Mouse (Mus musculus) intestine, embryonic 16.5 days (tissue): Measurements from ENCODE around the gene Rorb. TPM values are rescaled to one million over a fixed set of nuclear protein-coding genes. Genes with fewer than 3 reads are reported as not detected.

Experiments used
- ATAC-seq: fragments of 200-750 bp; cut with Nextera tagmentation; 2 replicates; pipeline ENCODE4 v1.8.0; 2017; ENCODE audit warnings: moderate TSS enrichment, moderate library complexity
- H3K27ac ChIP-seq: fragments of 300-500 bp; sonication (generic); 2 replicates; pipeline ENCODE4 v1.5.1; 2014; ENCODE audit warnings: mild to moderate bottlenecking, low read length
- H3K27me3 ChIP-seq: fragments of 300-500 bp; sonication (generic); replicated peaks from 2 replicates; pipeline ENCODE4 v1.6.1; 2014; ENCODE audit warnings: low read length, control low read depth, mixed read lengths; ENCODE audit not compliant: control insufficient read depth, insufficient read depth
- H3K36me3 ChIP-seq: fragments of 300-500 bp; sonication (generic); 2 replicates; pipeline ENCODE4 v1.6.1; 2014; ENCODE audit warnings: low read length, control low read depth; ENCODE audit not compliant: control insufficient read depth, insufficient read depth
- H3K4me1 ChIP-seq: fragments of 300-500 bp; sonication (generic); 2 replicates; pipeline ENCODE4 v1.6.1; 2014; ENCODE audit warnings: low read length, control low read depth, mixed read lengths; ENCODE audit not compliant: control insufficient read depth, insufficient read depth
- H3K4me2 ChIP-seq: fragments of 300-500 bp; sonication (generic); 2 replicates; pipeline ENCODE4 v1.6.1; 2014; ENCODE audit warnings: low read depth, low read length, control low read depth
- H3K4me3 ChIP-seq: fragments of 300-500 bp; sonication (generic); 2 replicates; pipeline ENCODE4 v1.5.1; 2014; ENCODE audit warnings: mild to moderate bottlenecking, low read length
- H3K9ac ChIP-seq: fragments of 300-500 bp; sonication (generic); 2 replicates; pipeline ENCODE4 v1.6.1; 2014; ENCODE audit warnings: low read depth, low read length
- H3K9me3 ChIP-seq: fragments of 300-500 bp; sonication (generic); 2 replicates; pipeline ENCODE4 v1.6.1; 2016; ENCODE audit warnings: low read length, control low read depth; ENCODE audit not compliant: control insufficient read depth
- WGBS: fragments of 180-500 bp; shearing (Covaris S2); extraction: QIAGEN DNeasy Blood & Tissue Kit; methylation state at CpG from one replicate; pipeline ENCODE4 v1.1.7; 2014; 5-methylcytosine and 5-hydroxymethylcytosine counted together
- polyA plus RNA-seq: library from polyadenylated mRNA; unstranded; fragments of >200 nt; fragmentation: Nextera tagmentation; extraction: Ambion mirVana; gene quantifications from 2 replicates; pipeline ENCODE4 v1.2.1, GENCODE M21; 2015

Rorb gene
- polyA plus RNA-seq, 1 experiment from 2014 or later, result 0.42 TPM

DNA sequence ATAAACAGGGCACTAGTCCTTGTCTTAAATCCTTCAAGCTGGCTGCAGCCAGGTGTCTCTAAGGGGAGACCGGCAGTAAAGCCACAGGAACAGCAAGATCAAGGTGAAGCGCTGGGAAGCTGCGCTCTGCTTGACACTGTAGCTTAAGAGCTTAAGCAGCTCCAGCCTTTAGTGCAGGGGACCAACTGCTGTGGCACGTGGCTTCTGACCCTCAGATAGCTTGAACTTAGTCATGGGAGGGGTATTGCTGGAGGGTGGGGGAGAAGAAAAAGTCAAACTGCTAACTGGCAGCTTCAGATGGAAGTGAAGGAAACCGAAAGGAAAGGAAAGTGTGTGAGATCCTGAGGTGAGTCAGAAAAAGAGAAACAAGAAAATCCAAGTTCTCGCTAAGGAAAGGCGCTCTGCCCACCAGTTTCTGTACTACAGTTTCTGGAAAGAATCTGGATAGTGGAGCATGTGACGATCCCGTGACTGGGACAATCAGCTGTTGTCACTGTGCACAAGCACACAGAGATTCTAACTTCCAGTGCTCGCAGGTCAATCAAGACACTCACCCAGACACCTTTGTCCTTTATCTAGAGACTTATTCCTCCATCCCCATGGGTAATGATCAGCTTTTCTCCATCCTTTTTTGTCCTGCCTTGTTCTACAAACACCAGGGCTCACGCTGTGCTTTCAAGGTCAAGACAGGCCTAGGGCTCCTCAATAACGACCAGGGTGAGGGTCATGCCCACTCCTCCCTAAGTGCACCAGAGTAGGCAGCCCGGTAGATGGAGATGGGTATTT lies 2.2 kb downstream of the Rorb start:
- ATAC-seq, result no peak
- H3K27ac ChIP-seq, result no peak overlapping the region
- H3K4me2 ChIP-seq, result 0 out of 2 replicates have a peak overlapping the region, but pooled peaks have one; percentile 0
- no peaks in the 10 kb centered on the region for H3K36me3 ChIP-seq
- peaks cover 13% of the 10 kb centered on the region for H3K27me3 ChIP-seq
- no peak overlapping the region for H3K9ac ChIP-seq
- H3K4me1 ChIP-seq, result peaks cover 9% of the 10 kb centered on the region
- H3K9me3 ChIP-seq, result no peaks in the 10 kb centered on the region
- H3K4me3 ChIP-seq, result no peak overlapping the region
- WGBS, result 44% methylated on average over 13 of the region's 13 CpGs

DNA sequence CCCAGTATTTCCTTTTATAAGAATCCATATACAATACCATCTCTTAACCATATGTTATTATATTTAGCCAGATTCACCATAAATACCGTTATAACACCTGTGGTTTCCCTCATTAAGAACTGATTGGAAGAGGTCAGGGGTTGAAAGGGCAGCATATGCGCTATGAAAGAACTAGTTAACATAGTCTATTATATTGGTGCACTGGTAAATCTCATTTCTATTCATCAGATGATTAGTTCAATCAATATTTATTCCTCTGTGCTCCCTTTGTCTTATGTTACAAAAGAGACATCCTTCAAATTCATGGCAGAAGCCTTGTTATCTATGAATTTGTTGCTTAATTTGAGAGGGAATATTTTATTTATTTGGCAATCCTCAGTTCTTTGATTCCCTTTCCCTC lies 6.4 kb downstream of the Rorb start:
- ATAC-seq, result no peak
- Histone ChIP-seq H3K4me3 (no peak overlapping the region), H3K4me2 (no peak overlapping the region), H3K27me3 (peaks cover 13% of the 10 kb centered on the region), H3K36me3 (no peaks in the 10 kb centered on the region), H3K27ac (no peak overlapping the region), H3K9me3 (no peaks in the 10 kb centered on the region), H3K9ac (no peak overlapping the region), H3K4me1 (no peaks in the 10 kb centered on the region)
- 79% methylated on average over 2 of the region's 2 CpGs for WGBS

GRCm38 (mm10) chr19:19097149-19097548 lies 13.8 kb downstream of the Rorb start:
- no peak overlapping the region for H3K4me2 ChIP-seq
- WGBS, result 72% methylated on average over 6 of the region's 6 CpGs

DNA sequence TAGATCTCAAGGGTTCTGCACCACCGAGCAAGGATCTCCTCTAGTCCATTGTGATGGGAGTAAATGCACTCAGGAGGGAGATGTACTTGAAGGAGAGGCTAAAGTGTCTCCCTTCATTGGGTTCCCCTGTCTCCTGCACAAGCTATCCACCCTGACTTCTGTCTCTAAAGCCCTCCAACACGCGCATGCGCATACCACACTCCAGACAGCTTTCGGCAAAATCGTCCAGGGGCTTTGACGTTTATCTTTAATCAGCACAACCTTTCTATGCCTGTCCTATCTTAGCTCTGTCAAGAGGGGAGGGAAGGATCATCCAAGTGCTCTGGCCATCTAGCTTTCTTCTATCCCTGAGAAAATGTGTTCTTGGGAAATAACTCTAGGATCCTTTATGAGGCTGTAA lies 21.6 kb downstream of the Rorb start:
- Histone ChIP-seq H3K27me3 (no peaks in the 10 kb centered on the region), H3K36me3 (no peaks in the 10 kb centered on the region), H3K4me3 (no peak overlapping the region), H3K4me2 (no peak overlapping the region), H3K4me1 (no peaks in the 10 kb centered on the region), H3K9ac (no peak overlapping the region), H3K9me3 (no peaks in the 10 kb centered on the region), H3K27ac (no peak overlapping the region)
- WGBS, result 79% methylated on average over 7 of the region's 7 CpGs
- no peak for ATAC-seq

More at GRCm38 (mm10) chr19:19097149-19097548, 13.8 kb downstream of the Rorb start:
- H3K4me1 ChIP-seq, result no peaks in the 10 kb centered on the region
- no peaks in the 10 kb centered on the region for H3K36me3 ChIP-seq
- H3K27me3 ChIP-seq, result no peaks in the 10 kb centered on the region
- no peak overlapping the region for H3K4me3 ChIP-seq
- peak; percentile 99 for ATAC-seq
- H3K9ac ChIP-seq, result no peak overlapping the region
- H3K27ac ChIP-seq, result no peak overlapping the region
- H3K9me3 ChIP-seq, result no peaks in the 10 kb centered on the region

GRCm38 (mm10) chr19:19077880-19078279 lies 33.1 kb downstream of the Rorb start:
- Histone ChIP-seq H3K9ac (no peak overlapping the region), H3K9me3 (no peaks in the 10 kb centered on the region), H3K27me3 (no peaks in the 10 kb centered on the region), H3K4me1 (no peaks in the 10 kb centered on the region), H3K4me3 (no peak overlapping the region), H3K27ac (no peak overlapping the region), H3K4me2 (no peak overlapping the region), H3K36me3 (no peaks in the 10 kb centered on the region)
- ATAC-seq, result no peak
- WGBS, result 65% methylated on average over 8 of the region's 8 CpGs

GRCm38 (mm10) chr19:19074756-19075155 lies 36.2 kb downstream of the Rorb start:
- Histone ChIP-seq H3K4me2 (no peak overlapping the region), H3K27me3 (no peaks in the 10 kb centered on the region), H3K27ac (no peak overlapping the region), H3K4me1 (no peaks in the 10 kb centered on the region), H3K9me3 (no peaks in the 10 kb centered on the region), H3K36me3 (no peaks in the 10 kb centered on the region), H3K9ac (no peak overlapping the region), H3K4me3 (no peak overlapping the region)
- 77% methylated on average over 6 of the region's 6 CpGs for WGBS
- no peak for ATAC-seq

- 46% methylated on average over 10 of the region's 10 CpGs for WGBS
- ATAC-seq, result peak; percentile 83
- Histone ChIP-seq H3K4me1 (no peaks in the 10 kb centered on the region), H3K9me3 (no peaks in the 10 kb centered on the region), H3K27me3 (no peaks in the 10 kb centered on the region), H3K9ac (no peak overlapping the region), H3K27ac (no peak overlapping the region), H3K4me2 (no peak overlapping the region), H3K36me3 (no peaks in the 10 kb centered on the region), H3K4me3 (no peak overlapping the region)
These were observed 52.1 kb downstream of the Rorb start for GRCm38 (mm10) chr19:19058710-19059398.

GRCm38 (mm10) chr19:19058201-19058600 lies 52.8 kb downstream of the Rorb start:
- Histone ChIP-seq H3K27me3 (no peaks in the 10 kb centered on the region), H3K9me3 (no peaks in the 10 kb centered on the region), H3K9ac (no peak overlapping the region), H3K4me1 (no peaks in the 10 kb centered on the region), H3K4me3 (no peak overlapping the region), H3K36me3 (no peaks in the 10 kb centered on the region), H3K4me2 (no peak overlapping the region), H3K27ac (no peak overlapping the region)
- ATAC-seq, result no peak
- WGBS, result 80% methylated on average over 8 of the region's 8 CpGs

GRCm38 (mm10) chr19:19043138-19043537 lies 67.9 kb downstream of the Rorb start:
- WGBS, result 41% methylated on average over 2 of the region's 2 CpGs
- ATAC-seq, result no peak
- Histone ChIP-seq H3K4me1 (no peaks in the 10 kb centered on the region), H3K4me3 (no peak overlapping the region), H3K9me3 (no peaks in the 10 kb centered on the region), H3K36me3 (no peaks in the 10 kb centered on the region), H3K27me3 (no peaks in the 10 kb centered on the region), H3K27ac (no peak overlapping the region), H3K4me2 (no peak overlapping the region), H3K9ac (no peak overlapping the region)
